Mouse (Mus musculus) megakaryocyte, embryonic 14.5 days (primary cell): ENCODE results near the gene Gins3. TPM values are rescaled to one million over a fixed set of nuclear protein-coding genes. Genes with fewer than 3 reads are reported as not detected.
"Not testable (repeated sequence)": the region's sequence is repeated elsewhere in the genome, so short reads cannot be mapped to it uniquely, and the experiment has no call there.

Source experiments
- H3K27me3 ChIP-seq: replicated peaks from 2 replicates; pipeline ENCODE3; 2012; ENCODE audit warnings: inconsistent platforms
- H3K36me3 ChIP-seq: replicated peaks from 2 replicates; pipeline ENCODE3; 2012; ENCODE audit warnings: low read length, inconsistent platforms, mixed read lengths
- H3K4me1 ChIP-seq: 2 replicates; pipeline ENCODE4 v1.6.1; 2012; ENCODE audit warnings: inconsistent platforms
- H3K4me3 ChIP-seq: replicated peaks from 2 replicates; pipeline ENCODE3; 2012; ENCODE audit warnings: moderate library complexity, mild to moderate bottlenecking, inconsistent platforms
- H3K9me3 ChIP-seq: 2 replicates; pipeline ENCODE4 v1.6.1; 2012; ENCODE audit warnings: inconsistent platforms
- FLI1 ChIP-seq: IDR thresholded peaks from 2 replicates; pipeline ENCODE4 v1.6.1; 2012; ENCODE audit warnings: low read length, inconsistent platforms, mixed read lengths
- GATA1 ChIP-seq: IDR thresholded peaks from 3 replicates; pipeline ENCODE4 v1.6.1; 2012; ENCODE audit warnings: mixed read lengths, low read length, inconsistent platforms, borderline replicate concordance
- polyA plus RNA-seq: library from polyadenylated mRNA; stranded (reverse); fragments of >175 nt; gene quantifications from 2 replicates; pipeline ENCODE4 v1.2.3, GENCODE M21; 2012; ENCODE audit warnings: low replicate concordance; ENCODE audit not compliant: insufficient read depth

Gins3 gene
- polyA plus RNA-seq, 1 experiment, result 0.44 TPM

- Histone ChIP-seq H3K36me3 (no peaks in the 10 kb centered on the region), H3K27me3 (peaks cover 6% of the 10 kb centered on the region), H3K9me3 (no peaks in the 10 kb centered on the region), H3K4me1 (no peaks in the 10 kb centered on the region), H3K4me3 (peak overlapping the region; percentile 28)
- TF ChIP-seq FLI1, result no peak
- no peak for TF ChIP-seq GATA1
Observed at GRCm38 (mm10) chr8:95601306-95601705, 31.9 kb upstream of the Gins3 start.

- TF ChIP-seq GATA1 (no peak), FLI1 (no peak)
- no peaks in the 10 kb centered on the region for H3K4me1 ChIP-seq
- no peak overlapping the region for H3K4me3 ChIP-seq
- H3K9me3 ChIP-seq, result no peaks in the 10 kb centered on the region
- H3K27me3 ChIP-seq, result peaks cover 3% of the 10 kb centered on the region
- no peaks in the 10 kb centered on the region for H3K36me3 ChIP-seq
Observed at GRCm38 (mm10) chr8:95602168-95602567, 31.1 kb upstream of the Gins3 start.

- H3K4me1 ChIP-seq, H3K9me3 ChIP-seq, H3K36me3 ChIP-seq, H3K4me3 ChIP-seq: not testable (repeated sequence)
- H3K27me3 ChIP-seq, result peaks cover 23% of the 10 kb centered on the region
Observed at GRCm38 (mm10) chr8:95606509-95606908, 26.7 kb upstream of the Gins3 start.

GRCm38 (mm10) chr8:95607210-95607609, 26.0 kb upstream of the Gins3 start:
- Histone ChIP-seq H3K27me3 (peaks cover 30% of the 10 kb centered on the region), H3K36me3 (no peaks in the 10 kb centered on the region), H3K4me1 (peaks cover 9% of the 10 kb centered on the region; the same call in 1 of the 2 replicates), H3K4me3 (no peak overlapping the region), H3K9me3 (no peaks in the 10 kb centered on the region)
- no peak for TF ChIP-seq GATA1
- TF ChIP-seq FLI1, result no peak

- no peak overlapping the region for H3K4me3 ChIP-seq
- no peaks in the 10 kb centered on the region for H3K9me3 ChIP-seq
- H3K4me1 ChIP-seq, result peaks cover 12% of the 10 kb centered on the region; the same call in 1 of the 2 replicates
- no peak for TF ChIP-seq GATA1
- no peak for TF ChIP-seq FLI1
- no peaks in the 10 kb centered on the region for H3K36me3 ChIP-seq
- H3K27me3 ChIP-seq, result peaks cover 45% of the 10 kb centered on the region
Observed at GRCm38 (mm10) chr8:95609406-95609805, 23.8 kb upstream of the Gins3 start.

- no peaks in the 10 kb centered on the region for H3K36me3 ChIP-seq
- H3K4me3 ChIP-seq, result no peak overlapping the region
- H3K9me3 ChIP-seq, result no peaks in the 10 kb centered on the region
- H3K27me3 ChIP-seq, result peaks cover 53% of the 10 kb centered on the region
- peaks cover 12% of the 10 kb centered on the region; the same call in 1 of the 2 replicates for H3K4me1 ChIP-seq
- TF ChIP-seq GATA1 (no peak), FLI1 (no peak)
Observed at GRCm38 (mm10) chr8:95610749-95611148, 22.5 kb upstream of the Gins3 start.

- Histone ChIP-seq H3K4me3 (peak overlapping the region; percentile 15), H3K4me1 (peaks cover 12% of the 10 kb centered on the region; the same call in 1 of the 2 replicates), H3K36me3 (no peaks in the 10 kb centered on the region), H3K9me3 (no peaks in the 10 kb centered on the region), H3K27me3 (peaks cover 60% of the 10 kb centered on the region)
- TF ChIP-seq GATA1, result no peak
- no peak for TF ChIP-seq FLI1
Observed at GRCm38 (mm10) chr8:95611769-95612168, 21.5 kb upstream of the Gins3 start.

GRCm38 (mm10) chr8:95616383-95616782, 16.9 kb upstream of the Gins3 start:
- peaks cover 7% of the 10 kb centered on the region; the same call in 1 of the 2 replicates for H3K4me1 ChIP-seq
- H3K4me3 ChIP-seq, result no peak overlapping the region
- no peak for TF ChIP-seq GATA1
- no peak for TF ChIP-seq FLI1
- peaks cover 58% of the 10 kb centered on the region for H3K27me3 ChIP-seq
- no peaks in the 10 kb centered on the region for H3K9me3 ChIP-seq
- no peaks in the 10 kb centered on the region for H3K36me3 ChIP-seq

- H3K4me3 ChIP-seq, result no peak overlapping the region
- no peaks in the 10 kb centered on the region for H3K4me1 ChIP-seq
- TF ChIP-seq FLI1 (no peak), GATA1 (no peak)
- no peaks in the 10 kb centered on the region for H3K9me3 ChIP-seq
- peaks cover 54% of the 10 kb centered on the region for H3K27me3 ChIP-seq
- no peaks in the 10 kb centered on the region for H3K36me3 ChIP-seq
Observed at GRCm38 (mm10) chr8:95620046-95620445, 13.2 kb upstream of the Gins3 start.

- peaks cover 46% of the 10 kb centered on the region for H3K27me3 ChIP-seq
- no peak for TF ChIP-seq FLI1
- TF ChIP-seq GATA1, result no peak
- H3K4me1 ChIP-seq, result no peaks in the 10 kb centered on the region
- no peaks in the 10 kb centered on the region for H3K36me3 ChIP-seq
- H3K9me3 ChIP-seq, result peaks cover 10% of the 10 kb centered on the region
- H3K4me3 ChIP-seq, result no peak overlapping the region
Observed at GRCm38 (mm10) chr8:95624833-95625232, 8.4 kb upstream of the Gins3 start.

GRCm38 (mm10) chr8:95632840-95633239, 413 bp upstream of the Gins3 start:
- TF ChIP-seq FLI1 (no peak), GATA1 (no peak)
- peaks cover 5% of the 10 kb centered on the region for H3K36me3 ChIP-seq
- H3K9me3 ChIP-seq, result peaks cover 5% of the 10 kb centered on the region; the same call in 1 of the 2 replicates
- H3K27me3 ChIP-seq, result peaks cover 3% of the 10 kb centered on the region
- peaks cover 18% of the 10 kb centered on the region for H3K4me1 ChIP-seq
- H3K4me3 ChIP-seq, result peak overlapping the region; percentile 96
